Mouse (Mus musculus): ENCODE measurements around the gene Kif5a. TPM values are rescaled to one million over a fixed set of nuclear protein-coding genes. Genes with fewer than 3 reads are reported as not detected.
A peak's percentile ranks its signal among the peaks of the same experiment; 100 is the strongest.

Gene Kif5a
- polyA plus RNA-seq, 1 experiment from 2014 or later = 115 TPM

DNA sequence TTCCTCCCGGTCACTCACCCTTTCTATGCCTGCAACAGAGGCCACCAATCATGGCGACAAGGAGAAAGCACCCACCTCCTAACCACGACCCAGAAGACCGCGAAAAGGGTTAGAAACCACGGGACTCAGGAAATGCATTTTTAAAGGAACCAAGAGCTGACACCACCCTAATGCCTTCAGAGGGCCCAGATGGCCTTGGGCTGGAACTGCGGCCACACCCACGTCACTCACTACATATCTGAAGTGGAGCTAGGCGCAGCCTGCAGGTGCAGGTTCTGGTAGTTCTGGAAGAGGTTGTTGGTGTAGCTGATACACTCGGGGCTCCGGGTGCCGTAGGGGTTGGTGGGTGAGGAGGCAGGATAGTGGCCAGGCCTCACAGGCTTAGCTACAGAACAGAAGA lies 32.5 kb downstream of the Kif5a start:
- 92% methylated on average over 12 of the region's 12 CpGs for WGBS
- ATAC-seq = no peak

DNA sequence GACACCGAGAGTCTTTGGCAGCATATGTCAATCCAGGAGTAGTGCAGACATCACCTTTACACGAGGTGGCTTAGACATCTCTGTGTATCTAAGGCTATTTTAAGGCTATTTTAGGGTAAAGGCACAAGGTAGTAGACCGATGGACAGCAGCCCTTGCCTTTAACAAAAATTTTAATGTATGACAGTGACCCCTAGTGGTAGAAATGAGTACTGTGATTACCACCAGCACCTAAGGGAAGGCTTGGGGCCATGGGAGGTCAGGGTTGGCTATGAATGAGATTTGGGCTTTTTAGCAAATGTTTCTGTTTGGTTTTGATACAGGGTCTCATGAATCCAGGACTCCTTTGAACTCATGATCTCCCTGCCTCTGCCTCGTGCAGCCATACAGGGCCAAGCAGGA lies 34.3 kb downstream of the Kif5a start:
- Histone ChIP-seq H3K36me3 (ENCODE audit: control insufficient read depth, insufficient read depth, low read length) (peaks cover 45% of the 10 kb centered on the region), H3K4me1 (ENCODE audit: control insufficient read depth, insufficient read depth, low read depth, low read length) (no peaks in the 10 kb centered on the region), H3K9me3 (ENCODE audit: control insufficient read depth, low read length) (no peaks in the 10 kb centered on the region), H3K4me2 (ENCODE audit: low read length) (no peak overlapping the region), H3K27ac (ENCODE audit: low read depth, low read length) (no peak overlapping the region), H3K4me3 (ENCODE audit: low read length) (no peak overlapping the region), H3K9ac (ENCODE audit: low read depth, low read length) (no peak overlapping the region), H3K27me3 (replicated peaks; ENCODE audit: control insufficient read depth, insufficient read depth, low read length) (no peaks in the 10 kb centered on the region)
- 27% methylated on average over 4 of the region's 4 CpGs for WGBS
- peak; percentile 54 for ATAC-seq

More for the DNA sequence above, 32.5 kb downstream of the Kif5a start:
- Histone ChIP-seq H3K27ac (ENCODE audit: low read depth, low read length) (no peak overlapping the region), H3K4me3 (ENCODE audit: low read length) (no peak overlapping the region), H3K9me3 (ENCODE audit: control insufficient read depth, low read length) (no peaks in the 10 kb centered on the region), H3K4me2 (ENCODE audit: low read length) (no peak overlapping the region), H3K9ac (ENCODE audit: low read depth, low read length) (no peak overlapping the region), H3K27me3 (replicated peaks; ENCODE audit: control insufficient read depth, insufficient read depth, low read length) (no peaks in the 10 kb centered on the region), H3K36me3 (ENCODE audit: control insufficient read depth, insufficient read depth, low read length) (peaks cover 47% of the 10 kb centered on the region), H3K4me1 (ENCODE audit: control insufficient read depth, insufficient read depth, low read depth, low read length) (no peaks in the 10 kb centered on the region)

DNA sequence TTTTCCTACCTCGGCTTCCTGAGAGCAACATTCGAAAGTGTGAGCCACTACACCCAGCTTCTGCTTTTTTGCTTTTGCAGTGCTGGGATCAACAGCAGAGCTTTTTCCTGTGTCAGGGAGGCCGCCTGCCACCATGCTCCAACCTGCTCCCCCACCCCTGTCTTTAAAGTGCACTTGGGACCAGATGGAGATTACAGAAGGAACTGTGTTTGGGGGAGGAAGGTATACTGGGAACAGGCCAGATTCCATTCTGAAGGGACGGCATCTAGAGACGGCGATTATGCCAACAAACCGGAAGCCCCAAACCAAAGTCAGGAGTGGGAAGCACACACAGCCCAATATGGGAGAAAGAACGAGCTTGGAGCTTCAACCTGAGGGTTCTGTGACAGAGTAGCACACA lies 36.0 kb downstream of the Kif5a start:
- H3K36me3 ChIP-seq (ENCODE audit: control insufficient read depth, insufficient read depth, low read length) = peaks cover 35% of the 10 kb centered on the region

DNA sequence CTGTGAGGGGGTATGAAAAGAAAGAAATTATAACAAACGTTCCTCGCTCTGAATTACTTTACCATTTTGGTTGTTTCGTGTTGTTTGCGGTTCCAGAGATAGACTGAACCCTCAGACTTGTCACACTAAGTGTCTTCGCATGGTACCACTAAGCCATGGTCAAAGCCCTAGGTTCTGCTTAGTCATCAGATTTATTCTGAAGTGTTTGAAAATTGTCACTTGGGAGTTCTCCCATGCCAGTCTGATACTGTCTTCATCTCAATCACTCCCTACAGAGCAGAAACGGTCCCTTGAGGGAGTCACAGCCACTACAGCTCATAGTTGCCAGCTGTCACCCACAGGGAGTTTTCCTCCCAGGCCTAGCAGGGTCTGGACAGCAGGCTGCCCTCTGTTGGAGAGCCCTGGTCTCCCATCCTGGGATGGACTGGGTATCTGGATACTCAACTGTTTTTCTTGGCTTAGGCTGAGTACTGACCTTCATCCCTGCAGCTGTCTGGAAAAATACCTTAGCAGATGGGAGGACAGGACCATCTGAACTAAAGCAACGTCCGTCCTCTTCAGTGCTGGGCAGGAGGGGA lies 36.7 kb downstream of the Kif5a start:
- H3K4me2 ChIP-seq (ENCODE audit: low read length) = no peak overlapping the region
- H3K9me3 ChIP-seq (ENCODE audit: control insufficient read depth, low read length) = no peaks in the 10 kb centered on the region
- H3K4me3 ChIP-seq (ENCODE audit: low read length) = no peak overlapping the region
- WGBS = 67% methylated on average over 8 of the region's 8 CpGs
- ATAC-seq = no peak
- H3K27ac ChIP-seq (ENCODE audit: low read depth, low read length) = no peak overlapping the region
- H3K36me3 ChIP-seq (ENCODE audit: control insufficient read depth, insufficient read depth, low read length) = peaks cover 32% of the 10 kb centered on the region
- H3K4me1 ChIP-seq (ENCODE audit: control insufficient read depth, insufficient read depth, low read depth, low read length) = no peaks in the 10 kb centered on the region
- no peak overlapping the region for H3K9ac ChIP-seq (ENCODE audit: low read depth, low read length)
- no peaks in the 10 kb centered on the region for H3K27me3 ChIP-seq (replicated peaks; ENCODE audit: control insufficient read depth, insufficient read depth, low read length)

More for the DNA sequence above, 36.0 kb downstream of the Kif5a start:
- no peak for ATAC-seq
- H3K4me1 ChIP-seq (ENCODE audit: control insufficient read depth, insufficient read depth, low read depth, low read length) = no peaks in the 10 kb centered on the region
- H3K4me2 ChIP-seq (ENCODE audit: low read length) = no peak overlapping the region
- no peak overlapping the region for H3K27ac ChIP-seq (ENCODE audit: low read depth, low read length)
- no peak overlapping the region for H3K9ac ChIP-seq (ENCODE audit: low read depth, low read length)
- H3K4me3 ChIP-seq (ENCODE audit: low read length) = no peak overlapping the region
- H3K9me3 ChIP-seq (ENCODE audit: control insufficient read depth, low read length) = no peaks in the 10 kb centered on the region
- no peaks in the 10 kb centered on the region for H3K27me3 ChIP-seq (replicated peaks; ENCODE audit: control insufficient read depth, insufficient read depth, low read length)
- WGBS = 89% methylated on average over 8 of the region's 8 CpGs

DNA sequence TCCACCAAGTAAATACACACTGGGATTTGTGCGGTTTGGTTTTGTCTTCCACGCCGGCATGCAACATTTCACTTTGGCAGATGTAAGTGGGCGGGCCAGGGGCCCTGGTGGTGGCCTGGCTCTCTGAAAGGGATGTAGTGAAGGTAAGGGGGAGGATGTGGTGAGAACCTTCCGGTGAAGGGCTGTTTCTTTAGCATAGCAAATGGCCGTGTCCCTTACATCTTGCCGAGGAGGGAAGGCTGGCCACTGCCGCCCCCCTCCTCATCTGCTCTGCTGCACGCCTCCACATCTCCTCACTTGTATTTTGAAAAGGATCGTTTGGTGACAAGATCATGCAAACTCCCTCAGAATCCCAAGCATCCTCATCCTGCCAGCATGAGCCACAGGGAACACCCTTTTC lies 37.4 kb downstream of the Kif5a start:
- no peak for ATAC-seq
- H3K9me3 ChIP-seq (ENCODE audit: control insufficient read depth, low read length) = no peaks in the 10 kb centered on the region
- no peak overlapping the region for H3K9ac ChIP-seq (ENCODE audit: low read depth, low read length)
- peaks cover 29% of the 10 kb centered on the region for H3K36me3 ChIP-seq (ENCODE audit: control insufficient read depth, insufficient read depth, low read length)
- H3K4me1 ChIP-seq (ENCODE audit: control insufficient read depth, insufficient read depth, low read depth, low read length) = no peaks in the 10 kb centered on the region
- H3K4me2 ChIP-seq (ENCODE audit: low read length) = no peak overlapping the region
- no peak overlapping the region for H3K4me3 ChIP-seq (ENCODE audit: low read length)
- WGBS = 28% methylated on average over 10 of the region's 10 CpGs
- no peaks in the 10 kb centered on the region for H3K27me3 ChIP-seq (replicated peaks; ENCODE audit: control insufficient read depth, insufficient read depth, low read length)
- no peak overlapping the region for H3K27ac ChIP-seq (ENCODE audit: low read depth, low read length)

DNA sequence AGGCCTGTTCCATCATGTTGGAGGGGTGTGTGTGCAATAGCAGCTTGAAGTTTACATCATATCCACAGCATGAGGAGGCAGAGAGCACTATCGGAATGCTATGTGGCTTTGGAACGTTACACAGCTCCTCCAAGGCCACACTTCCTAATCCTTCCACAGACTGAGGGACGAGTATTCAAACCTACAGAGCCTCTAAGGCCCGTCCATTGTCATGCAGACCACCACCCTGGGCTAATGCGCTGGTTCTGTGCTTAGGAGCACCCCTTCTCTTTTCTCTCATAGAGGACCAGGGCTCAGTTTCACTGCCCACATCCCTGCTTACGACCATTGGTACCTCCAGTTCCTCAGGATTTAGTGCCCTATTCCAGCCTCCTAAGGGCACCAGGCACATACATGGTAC lies 37.9 kb downstream of the Kif5a start:
- Histone ChIP-seq H3K4me1 (ENCODE audit: control insufficient read depth, insufficient read depth, low read depth, low read length) (no peaks in the 10 kb centered on the region), H3K27me3 (replicated peaks; ENCODE audit: control insufficient read depth, insufficient read depth, low read length) (no peaks in the 10 kb centered on the region), H3K9me3 (ENCODE audit: control insufficient read depth, low read length) (no peaks in the 10 kb centered on the region), H3K36me3 (ENCODE audit: control insufficient read depth, insufficient read depth, low read length) (peaks cover 25% of the 10 kb centered on the region), H3K27ac (ENCODE audit: low read depth, low read length) (no peak overlapping the region), H3K4me2 (ENCODE audit: low read length) (no peak overlapping the region), H3K9ac (ENCODE audit: low read depth, low read length) (no peak overlapping the region), H3K4me3 (ENCODE audit: low read length) (no peak overlapping the region)
- ATAC-seq = no peak
- WGBS = 29% methylated on average over 6 of the region's 6 CpGs

DNA sequence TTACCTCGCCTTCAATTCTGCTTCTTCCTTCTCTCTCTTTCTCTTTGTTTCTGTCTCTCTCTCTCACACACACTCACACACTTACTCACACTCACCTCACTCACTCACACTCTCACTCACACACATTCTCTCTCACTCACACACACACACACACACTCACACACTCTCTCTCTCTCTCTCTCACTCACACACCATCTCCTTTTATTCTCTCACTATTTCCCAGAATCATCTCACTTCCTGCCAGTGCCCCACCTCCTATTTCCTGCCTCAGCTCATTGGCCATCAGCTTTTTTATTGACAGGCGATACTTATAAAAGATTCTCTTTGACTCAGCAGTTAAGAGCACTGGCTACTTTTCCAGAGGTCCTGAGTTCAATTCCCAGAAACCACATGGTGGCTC lies 44.8 kb downstream of the Kif5a start:
- 84% methylated on average over 2 of the region's 2 CpGs for WGBS
- Histone ChIP-seq H3K9me3 (ENCODE audit: control insufficient read depth, low read length) (no peaks in the 10 kb centered on the region), H3K36me3 (ENCODE audit: control insufficient read depth, insufficient read depth, low read length) (no peaks in the 10 kb centered on the region), H3K4me3 (ENCODE audit: low read length) (no peak overlapping the region), H3K9ac (ENCODE audit: low read depth, low read length) (no peak overlapping the region), H3K4me2 (ENCODE audit: low read length) (no peak overlapping the region), H3K27me3 (replicated peaks; ENCODE audit: control insufficient read depth, insufficient read depth, low read length) (no peaks in the 10 kb centered on the region), H3K4me1 (ENCODE audit: control insufficient read depth, insufficient read depth, low read depth, low read length) (no peaks in the 10 kb centered on the region), H3K27ac (ENCODE audit: low read depth, low read length) (no peak overlapping the region)
- ATAC-seq = no peak

DNA sequence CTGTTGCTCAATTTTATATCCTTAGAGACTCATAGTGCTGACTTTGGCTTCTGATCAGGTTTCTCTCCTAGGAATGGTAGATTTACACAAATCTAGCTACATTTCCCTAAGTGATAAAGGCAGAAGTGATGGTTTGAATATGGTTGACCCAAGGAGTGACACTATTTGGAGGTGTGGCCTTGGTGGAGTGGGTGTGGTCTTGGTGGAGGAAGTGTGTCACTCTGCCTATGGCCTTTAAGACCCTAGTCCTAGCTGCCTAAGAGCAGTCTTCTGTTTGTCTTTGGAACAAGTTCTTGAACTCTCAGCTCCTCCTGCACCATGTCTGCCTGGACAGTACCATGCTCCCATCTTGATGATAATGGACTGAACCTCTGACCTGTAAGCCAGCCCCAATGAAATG lies 46.0 kb downstream of the Kif5a start:
- H3K27ac ChIP-seq (ENCODE audit: low read depth, low read length) = no peak overlapping the region
- no peaks in the 10 kb centered on the region for H3K4me1 ChIP-seq (ENCODE audit: control insufficient read depth, insufficient read depth, low read depth, low read length)
- no peaks in the 10 kb centered on the region for H3K36me3 ChIP-seq (ENCODE audit: control insufficient read depth, insufficient read depth, low read length)
- no peaks in the 10 kb centered on the region for H3K9me3 ChIP-seq (ENCODE audit: control insufficient read depth, low read length)
- H3K27me3 ChIP-seq (replicated peaks; ENCODE audit: control insufficient read depth, insufficient read depth, low read length) = no peaks in the 10 kb centered on the region
- no peak for ATAC-seq
- no peak overlapping the region for H3K4me2 ChIP-seq (ENCODE audit: low read length)
- H3K9ac ChIP-seq (ENCODE audit: low read depth, low read length) = no peak overlapping the region
- no peak overlapping the region for H3K4me3 ChIP-seq (ENCODE audit: low read length)

DNA sequence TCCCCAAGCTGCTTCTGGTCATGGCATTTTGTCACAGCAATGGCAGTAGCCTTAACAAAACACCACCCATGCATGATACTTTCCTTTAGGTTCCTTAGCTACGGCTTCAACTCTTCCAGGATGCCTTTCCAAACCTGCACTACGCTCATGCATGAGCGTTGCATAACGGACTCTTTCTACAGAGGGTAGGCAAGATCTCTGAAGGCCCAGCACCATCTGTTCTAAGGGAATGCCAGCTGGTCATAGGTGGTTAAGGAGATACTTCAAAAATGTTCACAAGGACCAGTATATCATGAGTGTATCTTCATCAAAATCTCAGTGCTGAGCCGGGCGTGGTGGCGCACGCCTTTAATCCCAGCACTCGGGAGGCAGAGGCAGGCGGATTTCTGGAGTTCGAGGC lies 46.7 kb downstream of the Kif5a start:
- Histone ChIP-seq H3K4me3 (ENCODE audit: low read length) (no peak overlapping the region), H3K9me3 (ENCODE audit: control insufficient read depth, low read length) (no peaks in the 10 kb centered on the region), H3K4me2 (ENCODE audit: low read length) (no peak overlapping the region), H3K9ac (ENCODE audit: low read depth, low read length) (no peak overlapping the region), H3K27me3 (replicated peaks; ENCODE audit: control insufficient read depth, insufficient read depth, low read length) (no peaks in the 10 kb centered on the region), H3K4me1 (ENCODE audit: control insufficient read depth, insufficient read depth, low read depth, low read length) (no peaks in the 10 kb centered on the region), H3K27ac (ENCODE audit: low read depth, low read length) (no peak overlapping the region), H3K36me3 (ENCODE audit: control insufficient read depth, insufficient read depth, low read length) (no peaks in the 10 kb centered on the region)
- 95% methylated on average over 11 of the region's 11 CpGs for WGBS
- no peak for ATAC-seq

DNA sequence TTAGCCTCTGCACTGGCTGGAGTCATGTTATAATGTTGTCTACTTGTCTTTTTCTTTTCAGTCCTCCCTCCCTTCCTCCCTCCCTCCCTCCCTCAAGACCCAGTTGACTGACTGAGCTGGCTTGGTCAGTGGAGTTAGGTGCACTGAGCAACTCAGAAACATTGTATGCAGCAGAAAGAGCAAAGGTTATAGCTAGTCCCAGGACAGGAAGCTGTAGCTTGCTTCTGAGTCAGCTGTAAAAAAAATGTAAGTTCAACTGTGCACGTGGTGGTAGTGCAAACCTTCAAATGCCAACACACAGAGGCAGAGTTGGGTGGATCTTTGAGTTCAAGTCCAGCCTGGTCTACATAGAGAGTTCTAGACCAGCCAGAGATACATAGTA lies 48.7 kb downstream of the Kif5a start:
- WGBS = 55% methylated on average over 1 of the region's 1 CpGs
- no peak for ATAC-seq

More for the DNA sequence above, 48.7 kb downstream of the Kif5a start:
- no peak overlapping the region for H3K27ac ChIP-seq (ENCODE audit: low read depth, low read length)
- no peaks in the 10 kb centered on the region for H3K27me3 ChIP-seq (replicated peaks; ENCODE audit: control insufficient read depth, insufficient read depth, low read length)
- H3K4me2 ChIP-seq (ENCODE audit: low read length) = no peak overlapping the region
- H3K4me3 ChIP-seq (ENCODE audit: low read length) = no peak overlapping the region
- no peaks in the 10 kb centered on the region for H3K36me3 ChIP-seq (ENCODE audit: control insufficient read depth, insufficient read depth, low read length)
- H3K9ac ChIP-seq (ENCODE audit: low read depth, low read length) = no peak overlapping the region
- H3K4me1 ChIP-seq (ENCODE audit: control insufficient read depth, insufficient read depth, low read depth, low read length) = peaks cover 13% of the 10 kb centered on the region
- H3K9me3 ChIP-seq (ENCODE audit: control insufficient read depth, low read length) = no peaks in the 10 kb centered on the region
